Mouse (Mus musculus) layer of hippocampus, postnatal 25 days (tissue): ENCODE data around the gene Extl1. TPM values are rescaled to one million over a fixed set of nuclear protein-coding genes. Genes with fewer than 3 reads are reported as not detected.

Experiments used
- DNase-seq, 2 experiments: peaks; one replicate each; pipeline ENCODE4 v3.0.0; 2022; ENCODE audit warnings: mixed read lengths in 2 of 2, low spot score in 1 of 2; ENCODE audit errors: extremely low spot score in 1 of 2
- total RNA-seq, 2 experiments: library from RNA; stranded (reverse); gene quantifications; 2 replicates each; pipeline ENCODE4 v1.2.3; 2021

Extl1 gene
- total RNA-seq, 2 experiments from 2014 or later = 46.8 TPM

DNA sequence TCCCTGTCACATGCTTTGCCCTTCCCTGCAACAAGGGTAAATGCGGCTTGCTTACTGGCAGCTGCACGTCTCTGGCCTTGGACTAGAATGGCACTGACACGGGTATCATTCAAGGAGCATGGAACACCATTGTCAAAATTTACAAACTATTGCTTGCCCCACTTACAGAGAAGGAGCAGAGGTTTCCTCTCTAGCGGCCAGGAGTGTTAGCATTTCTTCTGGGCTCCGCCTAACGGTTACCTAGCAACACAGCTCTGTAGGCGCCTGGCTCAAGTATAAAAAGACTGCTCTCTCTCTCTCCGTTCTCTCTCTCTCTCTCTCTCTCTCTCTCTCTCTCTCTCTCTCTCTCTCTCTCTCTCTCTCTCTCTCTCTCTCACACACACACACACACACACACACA lies 8.9 kb upstream of the Extl1 start:
- DNase-seq = no peak

DNA sequence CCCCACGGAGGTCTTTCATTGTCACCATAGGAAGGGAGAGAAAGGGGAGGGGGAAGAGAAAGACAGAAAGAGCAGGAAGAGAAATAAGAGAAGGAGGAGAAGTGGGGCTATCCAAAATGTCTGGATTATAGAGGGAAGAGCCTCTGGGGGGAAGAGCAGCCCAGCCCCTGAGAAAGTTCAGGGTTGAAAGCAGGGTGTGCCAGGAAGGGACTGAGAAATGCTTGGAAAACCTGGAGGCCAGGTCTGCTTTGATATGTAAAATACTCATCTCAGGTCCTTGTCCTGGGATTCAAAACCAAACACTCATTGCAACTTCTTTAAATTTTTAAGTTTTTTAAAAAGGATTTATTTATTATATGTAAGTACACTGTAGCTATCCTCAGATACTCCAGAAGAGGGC lies 8.0 kb upstream of the Extl1 start:
- no peak for DNase-seq

DNA sequence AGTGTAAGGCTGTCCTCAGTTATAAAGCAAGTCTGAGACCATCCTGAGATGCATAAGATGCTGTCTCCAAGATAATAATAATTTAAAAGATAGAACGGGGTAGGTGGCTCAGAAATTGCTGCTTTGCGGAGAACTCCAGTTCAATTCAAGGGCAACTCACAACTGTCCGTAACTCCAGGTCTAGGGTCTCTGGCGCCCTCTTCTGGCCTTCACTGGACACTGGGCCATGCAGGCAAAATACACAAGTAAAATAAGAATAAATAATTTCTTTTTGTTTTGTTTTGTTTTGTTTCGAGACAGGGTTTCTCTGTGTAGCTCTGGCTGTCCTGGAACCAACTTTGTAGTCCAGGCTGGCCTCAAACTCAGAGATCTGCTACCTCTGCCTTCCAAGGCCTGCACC lies 4.7 kb upstream of the Extl1 start:
- peak in 1 of 2 experiments; percentile 68 for DNase-seq

- DNase-seq = no peak
Measured at GRCm38 (mm10) chr4:134387268-134387667, 3.6 kb upstream of the Extl1 start.

DNA sequence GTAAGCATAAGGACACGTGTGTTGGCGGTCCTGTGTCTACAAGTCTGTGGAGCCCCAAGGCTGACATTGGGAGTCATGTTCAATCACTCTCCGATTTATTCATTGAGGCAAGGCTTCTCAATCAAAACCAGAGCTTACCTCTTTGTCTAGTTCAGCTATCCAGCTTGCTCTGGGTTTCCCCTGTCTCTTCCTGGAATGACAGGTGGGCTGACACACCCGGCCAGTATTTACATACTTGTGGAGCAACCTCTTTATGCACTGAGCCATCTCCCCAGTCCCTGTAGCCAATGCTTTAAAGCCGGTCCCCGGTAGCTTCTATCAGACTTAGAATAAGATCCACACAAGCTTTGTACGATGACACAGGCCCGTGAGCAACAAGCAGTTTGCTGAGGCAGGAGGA lies 4.1 kb downstream of the Extl1 start:
- DNase-seq = no peak

DNA sequence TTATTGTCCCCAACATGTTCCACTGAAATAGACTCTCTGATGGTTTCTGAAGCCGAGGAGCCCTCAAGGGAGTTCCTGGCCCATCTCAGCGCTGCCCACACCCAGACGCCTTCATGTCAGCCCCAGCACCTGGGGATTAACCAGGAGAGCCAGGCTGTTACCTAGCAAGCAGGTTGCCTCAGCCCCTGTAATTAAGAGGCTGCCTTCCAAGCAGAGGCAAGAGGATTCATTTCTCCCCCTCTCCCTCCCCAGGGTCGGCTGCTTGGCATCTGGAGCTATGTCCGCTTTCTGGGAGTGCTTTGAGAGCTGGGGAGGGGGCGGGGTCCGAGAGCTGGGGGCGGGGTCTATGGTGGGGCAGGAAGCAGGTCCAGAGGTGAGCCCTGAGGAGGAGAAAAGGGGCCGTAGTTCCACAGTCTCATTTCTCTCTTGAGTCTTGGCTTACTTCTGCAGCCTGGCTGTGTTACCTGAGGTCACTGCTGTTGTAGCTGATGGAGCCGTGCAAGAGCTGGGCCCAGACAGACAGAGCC lies 5.5 kb downstream of the Extl1 start:
- no peak for DNase-seq

- no peak for DNase-seq
Measured at GRCm38 (mm10) chr4:134374306-134374705, 9.3 kb downstream of the Extl1 start.

DNA sequence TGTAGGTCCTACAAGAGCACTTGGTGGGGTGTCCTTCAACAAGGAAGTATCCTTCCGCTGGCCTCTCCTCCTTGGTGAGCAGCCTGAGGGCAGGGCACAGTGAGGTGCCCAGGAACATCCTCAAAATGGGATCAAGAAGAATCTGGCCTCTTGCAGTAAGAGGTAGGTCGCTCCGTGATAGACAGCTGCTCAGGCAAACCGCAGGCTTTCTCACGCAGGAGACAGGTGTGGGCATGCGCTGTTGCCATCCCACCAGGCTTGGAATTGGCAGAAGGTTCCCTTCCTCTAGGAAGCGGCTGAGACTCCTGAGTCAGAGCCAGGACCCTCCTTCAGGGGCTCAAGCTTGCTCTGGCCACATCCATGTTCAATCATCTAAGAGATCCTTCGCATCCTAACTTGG lies 10.4 kb downstream of the Extl1 start:
- no peak for DNase-seq

DNA sequence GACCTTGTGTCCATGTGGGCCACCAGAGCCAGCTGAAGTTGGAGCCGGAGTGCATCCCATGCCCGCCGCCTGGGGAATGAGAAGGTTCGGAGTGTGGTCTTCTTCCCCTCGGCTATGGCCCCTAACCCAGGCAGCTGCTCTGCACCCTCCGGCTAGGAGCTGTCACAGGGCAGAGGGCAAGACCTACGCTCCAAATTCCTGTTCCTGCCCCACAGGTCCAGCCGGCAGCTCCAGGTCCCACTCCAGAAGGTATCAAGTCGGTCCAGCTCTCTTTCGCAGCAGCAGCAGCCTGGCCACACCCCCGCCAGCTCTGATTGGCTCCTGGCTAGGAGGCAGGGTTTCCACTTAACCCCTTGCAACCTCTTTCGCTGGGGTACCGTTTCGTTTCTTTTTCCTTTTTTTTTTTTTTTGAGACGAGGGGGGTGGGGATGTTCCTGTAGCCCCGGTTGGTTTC lies 11.3 kb downstream of the Extl1 start:
- peak; percentile 69 to 78 for DNase-seq

DNA sequence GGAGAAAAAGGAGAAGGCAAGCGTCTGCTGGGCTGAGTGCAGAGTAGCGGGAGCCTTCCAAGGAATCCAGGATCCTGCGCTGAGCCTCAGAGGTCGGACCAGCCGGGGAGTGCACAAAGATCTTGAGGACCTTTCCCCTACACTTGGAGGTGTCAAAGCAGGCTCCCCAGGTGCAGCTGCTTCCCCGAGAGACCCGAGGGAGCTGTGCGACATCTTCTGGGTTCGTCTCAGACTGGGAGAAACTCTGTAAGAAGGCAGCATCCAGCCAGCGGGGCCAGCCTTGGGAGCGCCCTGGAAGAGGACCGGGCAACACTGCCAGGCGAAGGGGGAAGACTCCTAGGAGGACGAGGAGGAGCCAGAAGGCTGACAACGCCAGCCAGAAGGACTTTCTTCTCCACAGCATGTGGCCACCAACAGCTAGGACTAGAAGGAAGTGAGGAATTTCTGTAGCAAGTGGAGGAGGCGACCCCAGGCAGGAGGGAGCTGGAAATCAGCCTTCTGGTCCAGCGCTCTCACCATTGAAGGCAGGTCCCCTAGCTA lies 12.3 kb downstream of the Extl1 start:
- DNase-seq = peak in 1 of 2 experiments; percentile 41

DNA sequence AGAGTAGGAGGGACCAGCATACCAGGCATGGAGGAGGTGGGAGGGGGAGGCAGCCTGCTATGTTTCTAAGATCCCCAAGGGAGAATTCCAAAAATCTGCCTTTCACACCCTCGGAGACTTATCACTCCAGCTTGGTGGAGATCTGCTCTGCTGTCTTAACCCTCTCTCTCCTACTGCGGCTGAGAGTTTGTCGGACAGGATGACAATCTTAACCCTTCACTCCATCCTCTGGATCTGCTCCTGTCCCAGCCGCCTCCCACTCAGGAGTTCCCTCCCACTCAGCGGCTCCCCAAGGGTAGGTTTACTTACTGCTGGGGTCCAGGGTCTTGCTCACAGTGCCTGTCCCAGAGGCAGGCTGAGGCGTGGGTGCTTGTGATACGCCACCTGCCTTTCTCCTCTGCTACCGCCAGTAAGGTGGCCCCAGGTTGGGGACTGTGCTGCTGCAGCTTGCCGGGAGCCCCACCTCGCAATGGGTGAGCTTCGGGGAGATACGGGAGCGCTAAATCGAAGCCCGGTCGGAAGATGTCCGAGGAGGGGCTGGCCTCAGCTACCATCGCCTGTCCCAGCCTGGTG lies 12.9 kb downstream of the Extl1 start:
- peak; percentile 28 to 47 for DNase-seq

GRCm38 (mm10) chr4:134365280-134365679 lies 18.4 kb downstream of the Extl1 start:
- DNase-seq = no peak

- DNase-seq = no peak
Measured at GRCm38 (mm10) chr4:134362586-134362985, 21.1 kb downstream of the Extl1 start.

DNA sequence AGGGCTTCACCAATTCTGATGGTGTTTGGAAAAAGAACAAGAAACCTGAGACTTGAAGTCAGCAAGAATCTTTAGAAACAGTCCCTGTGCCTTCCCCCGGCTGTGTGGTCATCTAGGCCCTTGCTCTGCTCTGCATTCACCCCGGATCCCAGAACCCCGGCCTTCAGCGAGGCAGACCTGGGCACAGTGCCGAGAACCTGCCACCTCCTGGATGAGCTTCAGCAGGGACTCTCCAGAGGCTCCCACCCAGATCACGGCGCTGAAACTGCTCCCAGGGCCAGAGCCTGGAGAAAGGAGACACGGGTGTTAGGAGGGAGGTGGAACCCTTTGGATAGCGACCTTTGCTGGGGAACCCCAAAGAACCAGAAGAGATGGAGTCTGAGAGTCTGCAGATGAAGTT lies 21.5 kb downstream of the Extl1 start:
- no peak for DNase-seq

GRCm38 (mm10) chr4:134361215-134361614 lies 22.4 kb downstream of the Extl1 start:
- no peak for DNase-seq

GRCm38 (mm10) chr4:134359649-134360048 lies 24.0 kb downstream of the Extl1 start:
- DNase-seq = no peak

DNA sequence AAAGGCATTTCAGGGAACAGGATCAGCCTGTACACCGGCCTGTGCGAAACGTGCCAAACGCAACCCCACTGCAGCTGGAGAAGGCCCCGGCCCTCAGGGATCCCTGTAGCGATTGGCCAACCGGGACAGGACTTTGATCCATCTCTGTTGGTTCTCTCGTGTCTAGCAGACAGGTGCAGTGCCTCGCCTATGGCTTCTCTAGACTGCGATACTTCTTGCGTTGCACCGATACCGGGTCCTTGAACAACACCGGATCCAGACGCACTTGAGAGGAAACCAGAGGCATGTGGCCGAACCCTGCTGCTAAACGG lies 26.2 kb downstream of the Extl1 start:
- no peak for DNase-seq

DNA sequence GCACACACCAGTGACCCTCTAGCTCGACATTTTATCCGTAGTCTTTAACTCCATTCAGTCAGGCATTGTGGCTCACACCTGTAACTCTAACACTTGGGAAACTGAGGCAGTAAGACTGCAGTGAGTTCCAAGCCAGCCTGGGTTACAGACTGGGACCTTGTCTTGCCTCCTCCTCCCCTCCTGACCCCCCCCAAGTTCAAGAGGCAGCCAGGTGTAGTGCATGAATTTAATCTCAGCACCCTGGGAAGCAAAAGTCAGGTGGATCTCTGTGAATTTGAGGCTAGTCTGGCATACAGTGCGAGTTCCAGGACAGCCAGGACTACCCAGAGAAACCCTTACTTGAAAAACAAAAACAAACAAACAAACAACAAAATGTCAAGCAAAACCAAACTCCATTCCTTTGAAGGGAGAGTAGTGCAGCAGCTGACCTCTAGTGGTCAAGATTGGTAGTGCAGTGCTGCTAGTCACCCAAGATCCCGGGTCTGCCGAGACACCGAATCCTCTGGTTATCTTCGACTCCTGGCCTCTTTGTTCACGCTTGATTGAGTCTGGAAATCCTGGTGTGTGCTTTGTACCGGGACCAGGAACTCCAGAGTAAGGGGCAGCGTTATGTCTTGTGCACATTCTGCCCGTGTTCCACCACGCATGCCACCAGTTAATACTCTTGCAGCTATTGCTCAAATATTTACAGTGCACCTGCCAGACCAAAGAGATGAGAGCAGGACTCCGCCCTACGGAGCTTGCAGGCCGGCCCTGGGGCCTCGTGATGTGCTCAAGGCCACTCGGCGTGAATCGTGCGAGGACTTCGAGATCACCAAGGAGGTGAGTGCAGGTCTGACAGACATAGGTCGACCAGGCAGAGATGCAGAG lies 26.8 kb downstream of the Extl1 start:
- DNase-seq = peak; percentile 65 to 94

DNA sequence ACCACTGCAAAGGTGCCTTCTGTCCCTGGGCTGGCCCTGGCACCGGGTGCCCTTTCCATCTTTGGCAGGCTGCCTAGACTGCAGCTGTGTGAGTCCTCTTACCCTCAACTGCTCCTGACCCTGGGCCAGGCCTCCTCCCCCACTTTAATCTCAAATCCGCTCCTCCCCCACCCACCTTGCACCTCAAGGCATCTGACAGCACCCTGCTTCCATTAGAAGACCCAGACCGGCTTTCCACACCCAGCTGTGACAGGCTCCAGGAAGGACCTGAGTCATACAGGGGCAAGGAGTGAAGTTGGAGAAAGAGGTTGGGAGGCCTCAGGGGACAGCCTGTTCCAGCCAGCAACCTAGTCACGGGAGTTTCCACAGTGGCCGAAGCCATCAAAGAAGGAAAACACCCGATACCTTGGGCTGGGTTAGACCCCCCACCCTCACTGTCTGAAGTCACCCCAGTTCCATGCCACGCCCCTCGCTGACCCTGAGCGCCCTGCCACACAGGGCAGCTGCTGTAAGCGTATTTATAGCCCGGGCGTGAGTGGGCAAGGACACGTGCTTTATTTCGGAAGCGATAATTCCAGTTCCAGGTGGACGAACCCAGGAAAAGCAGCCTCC lies 27.7 kb downstream of the Extl1 start:
- DNase-seq = no peak

- no peak for DNase-seq
Measured at GRCm38 (mm10) chr4:134353527-134354409, 29.9 kb downstream of the Extl1 start.
